Comparison of ENCODE assay signal across 8 mouse cellular contexts in the genomic region with DNA sequence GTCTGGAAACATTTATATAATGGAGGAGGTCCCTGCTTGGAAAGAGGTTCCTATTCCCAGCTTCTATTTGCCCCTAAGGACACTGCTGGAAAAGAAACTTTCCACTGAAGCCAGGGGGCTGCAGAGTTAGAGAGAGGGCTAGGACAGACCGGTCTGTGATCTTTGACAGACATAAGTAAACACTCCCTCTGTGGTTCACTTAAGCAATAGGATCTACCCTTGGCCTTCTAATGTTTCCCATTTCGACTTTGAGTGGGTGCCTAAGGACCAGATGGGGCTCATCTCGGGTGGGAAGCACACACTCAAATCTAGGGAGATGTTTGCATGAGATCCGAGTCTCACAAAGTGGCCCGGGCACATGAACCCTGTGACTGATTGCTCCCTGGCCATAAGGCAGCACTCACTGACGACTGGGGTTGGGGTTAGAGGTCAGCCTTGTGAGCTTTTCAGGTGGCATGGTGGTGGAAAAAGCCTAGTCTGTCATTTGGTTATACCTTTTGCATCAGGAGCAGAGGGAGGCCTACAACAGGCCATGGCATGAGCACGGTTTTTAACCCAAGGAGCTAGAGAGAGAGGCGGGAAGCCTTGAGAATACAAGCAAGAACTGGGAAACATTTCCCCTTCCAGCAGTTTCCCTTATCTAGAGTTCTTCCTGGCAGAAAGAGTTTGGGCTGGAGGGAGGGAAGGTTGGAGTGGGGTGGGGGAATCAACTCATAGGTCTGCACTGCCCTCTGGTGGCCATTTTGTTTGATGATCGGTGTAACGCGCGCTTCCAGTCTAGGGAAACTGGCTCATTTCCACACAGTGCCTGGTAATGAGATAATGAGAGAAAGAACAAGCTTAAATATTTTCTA. TPM values are rescaled to one million over a fixed set of nuclear protein-coding genes. Genes with fewer than 3 reads are reported as not detected.
DNase-seq lines count a peak whose midpoint lies in the region; ATAC-seq and TF ChIP-seq lines count a peak whose summit lies in the region.

No protein-coding gene starts in this region.

- H3K9me3 ChIP-seq in intestine, embryonic 14.5 days (ENCODE audit: control insufficient read depth, low read length), result no peaks in the 10 kb centered on the region

- TF ChIP-seq CTCF in left cerebral cortex, adult 2 months (IDR thresholded peaks at IDR 0.05), result peak; percentile 77

- H3K4me3 ChIP-seq in intestine, embryonic 14.5 days (ENCODE audit: low read depth, low read length), result no peak overlapping the region
- no peak overlapping the region for H3K4me3 ChIP-seq in left cerebral cortex, adult 2 months

- peak; percentile 72 to 78 for DNase-seq in adrenal gland, postnatal 36 days
- peak; percentile 90 for DNase-seq in embryo, embryonic 11 days
- peak; percentile 64 to 85 for DNase-seq in gastrocnemius, postnatal 4 days (ENCODE audit: low spot score in 2 of 2)
- peak; percentile 94 for DNase-seq in intestine, embryonic 14.5 days (ENCODE audit: low spot score)
- peak; percentile 80 to 87 for DNase-seq in left cerebral cortex, adult 2 months (ENCODE audit: extremely low spot score in 1 of 2, low spot score in 2 of 2)
- peak; percentile 90 for DNase-seq in right cerebral cortex, postnatal 14 days
- no peak for DNase-seq in T-cell, adult 2 months (ENCODE audit: low spot score)

- no peaks in the 10 kb centered on the region for H3K36me3 ChIP-seq in intestine, embryonic 14.5 days (ENCODE audit: control insufficient read depth, insufficient read depth, low read length)

- no peak overlapping the region for H3K4me2 ChIP-seq in intestine, embryonic 14.5 days (ENCODE audit: low read length)

- ATAC-seq in intestine, embryonic 14.5 days (replicated peaks; ENCODE audit: low FRiP score, low TSS enrichment, low read depth), result peak; percentile 74
- 0 out of 2 replicates have a peak, but pooled peaks have one; percentile 40 for ATAC-seq in megakaryocyte, adult 5-6 weeks (ENCODE audit: poor library complexity, severe bottlenecking)

- no peak overlapping the region for H3K27ac ChIP-seq in intestine, embryonic 14.5 days (ENCODE audit: low read depth)
- no peak overlapping the region for H3K27ac ChIP-seq in left cerebral cortex, adult 2 months

- H3K4me1 ChIP-seq in intestine, embryonic 14.5 days (replicated peaks; ENCODE audit: control insufficient read depth, insufficient read depth, low read length), result no peaks in the 10 kb centered on the region

- intact Hi-C loops in left cerebral cortex, adult 2 months (cut with DNase I), result loop anchor here (1.0 to 2.0 kb wide), 2 partner anchors 119 to 279 kb away; no protein-coding TSS in a partner anchor

- no peak overlapping the region for H3K9ac ChIP-seq in intestine, embryonic 14.5 days (ENCODE audit: low read length)

- H3K27me3 ChIP-seq in intestine, embryonic 14.5 days (replicated peaks; ENCODE audit: control insufficient read depth, insufficient read depth, low read length), result no peaks in the 10 kb centered on the region

- 27% methylated on average over 12 of the region's 12 CpGs for WGBS in intestine, embryonic 14.5 days

RNA-seq across cellular contexts. Expression of gene Adcyap1r1, which starts 59.7 kb away (rescaled TPM):
- 10 to 100 TPM; 23.8 to 35.7 TPM for total RNA-seq in adrenal gland, postnatal 36 days (2021)
- 10 to 100 TPM in 1 of 2 experiments, 1 to 10 TPM in 1; 9.3 to 10.4 TPM for total RNA-seq in gastrocnemius, postnatal 4 days (2021)
- polyA plus RNA-seq in intestine, embryonic 14.5 days (2014; fragmentation: Nextera tagmentation; extraction: Ambion mirVana), result 9.7 and 10.1 TPM in 2 replicates
- 100 to 1,000 TPM; 118 to 121 TPM for total RNA-seq in left cerebral cortex, adult 2 months (2021)
- total RNA-seq in megakaryocyte, adult 5-6 weeks (2015), result 0.25 TPM in 1 of 2 replicates, not detected in the other
- 0.15 and 0.24 TPM in 2 replicates for total RNA-seq in megakaryocyte, adult 5-6 weeks (2017)

Comparison
In these comparisons a context has a peak if more than half of its experiments do, and no peak if none do; other contexts are left out.
1. RNA of gene Adcyap1r1, which starts 59.7 kb away (total RNA-seq): 118 to 121 TPM in left cerebral cortex, adult 2 months, 23.8 to 35.7 TPM in adrenal gland, postnatal 36 days and 9.3 to 10.4 TPM in gastrocnemius, postnatal 4 days; 0.15 to 0.25 TPM in megakaryocyte, adult 5-6 weeks; every median in the first group is over 4 times any median in the second.